Mouse (Mus musculus): ENCODE data around the gene Usp34.

- peak; percentile 54; the same call in 1 of the 2 replicates for TF ChIP-seq MXI1 (IDR thresholded peaks at IDR 0.05; ENCODE audit: low read depth, low read length)
- no peak for TF ChIP-seq CTCF (IDR thresholded peaks at IDR 0.05 in 2 of 3, conservative IDR thresholded peaks at IDR 0.05 in 1 of 3; ENCODE audit: control insufficient read depth in 1 of 3, insufficient read depth in 1 of 3, low read depth in 2 of 3, low read length in 3 of 3, poor library complexity in 1 of 3, severe bottlenecking in 1 of 3)
- TF ChIP-seq HCFC1 (IDR thresholded peaks at IDR 0.05; ENCODE audit: low read depth, low read length), result peak; percentile 26; the same call in 1 of the 2 replicates
- TF ChIP-seq JUND (IDR thresholded peaks at IDR 0.05; ENCODE audit: low read depth, low read length), result no peak
- no peak for TF ChIP-seq POLR2A (IDR thresholded peaks at IDR 0.05; ENCODE audit: control insufficient read depth in 1 of 2, insufficient read depth in 1 of 2, low read depth in 1 of 2, low read length in 2 of 2, poor library complexity in 1 of 2)
- no peak for TF ChIP-seq TBP (IDR thresholded peaks at IDR 0.05; ENCODE audit: low read depth, low read length)
- TF ChIP-seq MAX (IDR thresholded peaks at IDR 0.05; ENCODE audit: low read length), result no peak
- no peak for TF ChIP-seq ELF1 (IDR thresholded peaks at IDR 0.05; ENCODE audit: low read depth, low read length)
These were observed at the start of gene Usp34 for GRCm38 (mm10) chr11:23306764-23307565.

Data from MEL (cell line).